Mouse (Mus musculus): ENCODE measurements around the gene Zfp978.
"Not testable (repeated sequence)": the region's sequence is repeated elsewhere in the genome, so short reads cannot be mapped to it uniquely, and the experiment has no call there.

DNA sequence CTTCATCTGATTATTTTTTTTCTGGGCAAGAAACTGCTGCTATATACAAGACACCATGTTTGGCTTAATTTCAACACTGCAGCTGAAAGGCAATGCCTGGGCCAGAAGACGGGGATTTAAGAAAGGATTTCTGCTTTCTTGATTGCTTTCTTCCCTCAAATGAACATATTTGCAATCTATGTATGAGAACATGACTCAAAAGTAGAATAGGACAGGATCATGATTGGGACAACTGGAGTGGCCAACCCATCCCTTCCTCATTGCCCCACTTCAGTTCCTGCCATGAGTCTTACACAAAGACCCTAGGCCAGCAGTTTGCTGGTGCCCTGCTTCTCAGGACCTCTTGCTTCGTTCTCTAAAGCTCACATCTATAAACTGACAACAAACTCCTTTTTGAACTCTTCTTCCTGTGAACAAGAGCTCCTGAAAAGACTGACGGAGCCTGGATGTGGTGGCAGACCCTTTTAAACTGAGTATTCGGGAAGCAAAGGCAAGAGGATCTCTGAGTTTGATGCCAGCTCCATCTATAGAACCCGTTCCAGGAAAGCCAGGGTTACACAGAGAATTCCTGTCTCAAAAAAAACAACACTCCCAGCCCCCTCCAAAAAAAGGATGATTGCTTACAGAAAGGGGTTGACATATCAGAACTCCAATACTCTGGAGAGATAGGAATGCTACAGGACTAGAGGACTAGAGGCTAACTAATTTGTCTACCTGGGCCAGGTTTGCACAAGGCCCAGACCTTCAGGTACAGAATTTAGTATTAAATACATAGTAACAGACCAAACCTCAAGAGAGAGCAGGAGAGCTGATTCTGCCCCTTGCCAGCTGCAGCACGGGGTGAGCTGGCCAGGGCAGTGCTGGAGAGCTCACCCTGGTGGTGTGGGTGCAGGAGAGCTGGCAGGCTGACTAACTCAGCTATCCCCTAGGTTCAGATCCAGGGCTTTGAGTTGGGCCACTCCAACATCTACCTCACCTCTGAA lies 43.1 kb downstream of the Zfp978 start:
- TF ChIP-seq CTCF, EP300 (IDR thresholded peaks at IDR 0.05; ENCODE audit: low read depth): not testable (repeated sequence)
